ENCODE assay signal across 27 mouse cellular contexts in genomic region chr5:67898921-67899320, GRCm38 (mm10). TPM values are rescaled to one million over a fixed set of nuclear protein-coding genes. Genes with fewer than 3 reads are reported as not detected.
"Had no signal": no experiment of that assay in that cellular context is flagged by ENCODE, and none has a peak within 500 bp of the region (broad histone marks: within the 10 kb centered on the region; RNA-seq: fewer than 3 reads in every experiment).

No protein-coding gene starts in this region.

- H3K4me3 ChIP-seq: kidney, embryonic 15.5 days; limb, embryonic 12.5 days; limb, embryonic 15.5 days; midbrain, embryonic 13.5 days had no signal

- DNase-seq: kidney, adult 11 months; kidney, adult 8-10 months; kidney, postnatal 10 days; kidney, postnatal 36 days; liver, postnatal 0 days; lung, embryonic 14.5 days; right cerebral cortex, postnatal 25 days; thymus, postnatal 25 days had no signal

- H3K9me3 ChIP-seq: kidney, embryonic 15.5 days; limb, embryonic 12.5 days; limb, embryonic 15.5 days; midbrain, embryonic 13.5 days had no signal

- H3K27me3 ChIP-seq: kidney, embryonic 15.5 days; limb, embryonic 12.5 days; limb, embryonic 15.5 days; midbrain, embryonic 13.5 days had no signal

- H3K36me3 ChIP-seq: kidney, embryonic 15.5 days; limb, embryonic 12.5 days; limb, embryonic 15.5 days; midbrain, embryonic 13.5 days had no signal

- H3K4me2 ChIP-seq: kidney, embryonic 15.5 days; limb, embryonic 12.5 days; limb, embryonic 15.5 days; liver, embryonic 11.5 days; lung, embryonic 14.5 days; midbrain, embryonic 13.5 days had no signal

- ATAC-seq: liver, postnatal 0 days; lung, postnatal 0 days; midbrain, embryonic 13.5 days; midbrain, embryonic 16.5 days had no signal

- H3K4me1 ChIP-seq: kidney, embryonic 15.5 days; limb, embryonic 12.5 days; limb, embryonic 15.5 days; midbrain, embryonic 13.5 days had no signal

- H3K27ac ChIP-seq: kidney, embryonic 15.5 days; limb, embryonic 12.5 days; limb, embryonic 15.5 days; liver, embryonic 14.5 days; macrophage; midbrain, embryonic 13.5 days; stomach, postnatal 0 days had no signal

- H3K9ac ChIP-seq: kidney, embryonic 15.5 days; limb, embryonic 12.5 days; limb, embryonic 15.5 days; liver, embryonic 14.5 days; liver, postnatal 0 days; lung, embryonic 14.5 days; midbrain, embryonic 13.5 days had no signal

RNA-seq across cellular contexts. Expression of gene Gm5108, which starts 42.5 kb away (rescaled TPM):
- total RNA-seq: layer of hippocampus, postnatal 25 days; left cerebral cortex, adult 18-20 months; left cerebral cortex, postnatal 10 days; left cerebral cortex, postnatal 36 days; megakaryocyte, adult 5-6 weeks had no signal
- polyA plus RNA-seq: kidney, embryonic 15.5 days; limb, embryonic 12.5 days; limb, embryonic 15.5 days; liver, embryonic 11.5 days; liver, embryonic 14.5 days; liver, postnatal 0 days; lung, embryonic 14.5 days; lung, postnatal 0 days; macrophage; midbrain, embryonic 13.5 days; midbrain, embryonic 16.5 days; neural tube, embryonic 11.5 days; neural tube, embryonic 14.5 days; stomach, embryonic 14.5 days; stomach, postnatal 0 days; thymus, postnatal 0 days had no signal

RNA-seq across cellular contexts. Expression of gene Gm21905, which starts 47.3 kb away (rescaled TPM):
- total RNA-seq: layer of hippocampus, postnatal 25 days; left cerebral cortex, adult 18-20 months; left cerebral cortex, postnatal 10 days; left cerebral cortex, postnatal 36 days; megakaryocyte, adult 5-6 weeks had no signal
- polyA plus RNA-seq: kidney, embryonic 15.5 days; limb, embryonic 12.5 days; limb, embryonic 15.5 days; liver, embryonic 11.5 days; liver, embryonic 14.5 days; liver, postnatal 0 days; lung, embryonic 14.5 days; lung, postnatal 0 days; macrophage; midbrain, embryonic 13.5 days; midbrain, embryonic 16.5 days; neural tube, embryonic 11.5 days; neural tube, embryonic 14.5 days; stomach, embryonic 14.5 days; stomach, postnatal 0 days; thymus, postnatal 0 days had no signal
